Mouse (Mus musculus): ENCODE data around the gene Cyp2a12. TPM values are rescaled to one million over a fixed set of nuclear protein-coding genes. Genes with fewer than 3 reads are reported as not detected.

The Cyp2a12 gene
- polyA plus RNA-seq (2017; shearing (Covaris generic)), result not detected

GRCm38 (mm10) chr7:27028789-27029188, at the start of gene Cyp2a12:
Gene Cyp2a12, plus strand, starts transcription at chr7:27029081.

Other genes with a start within 250 kb of the Cyp2a12 start
- not detected for gene Cyp2g1, start 220.2 kb upstream of the Cyp2a12 start, polyA plus RNA-seq (2017; shearing (Covaris generic))
- gene Cyp2a5, start 193.8 kb upstream of the Cyp2a12 start, polyA plus RNA-seq (2017; shearing (Covaris generic)), result not detected
- gene Cyp2a22, start 89.7 kb upstream of the Cyp2a12 start, polyA plus RNA-seq (2017; shearing (Covaris generic)), result not detected
- gene Cyp2f2, start 90.8 kb downstream of the Cyp2a12 start, polyA plus RNA-seq (2017; shearing (Covaris generic)), result not detected
- gene Cyp2t4, start 124.6 kb downstream of the Cyp2a12 start, polyA plus RNA-seq (2017; shearing (Covaris generic)), result not detected
- gene Egln2, start 137.7 kb downstream of the Cyp2a12 start, polyA plus RNA-seq (2017; shearing (Covaris generic)), result 68.6 TPM
- gene Rab4b, start 149.8 kb downstream of the Cyp2a12 start, polyA plus RNA-seq (2017; shearing (Covaris generic)), result 140 TPM
- not detected for gene Gm21983, start 152.0 kb downstream of the Cyp2a12 start, polyA plus RNA-seq (2017; shearing (Covaris generic))
- gene Mia, start 152.1 kb downstream of the Cyp2a12 start, polyA plus RNA-seq (2017; shearing (Covaris generic)), result 1.6 TPM
- 0.83 TPM for gene BC024978, start 166.7 kb downstream of the Cyp2a12 start, polyA plus RNA-seq (2017; shearing (Covaris generic))
- gene Snrpa, start 167.2 kb downstream of the Cyp2a12 start, polyA plus RNA-seq (2017; shearing (Covaris generic)), result 61.7 TPM
- gene Itpkc, start 199.6 kb downstream of the Cyp2a12 start, polyA plus RNA-seq (2017; shearing (Covaris generic)), result 12.6 TPM
- gene Coq8b, start 203.9 kb downstream of the Cyp2a12 start, polyA plus RNA-seq (2017; shearing (Covaris generic)), result 17.6 TPM
- 0.91 TPM for gene Numbl, start 229.4 kb downstream of the Cyp2a12 start, polyA plus RNA-seq (2017; shearing (Covaris generic))